Mouse (Mus musculus) embryonic facial prominence, embryonic 11.5 days (tissue): ENCODE data around the gene Ddx28. TPM values are rescaled to one million over a fixed set of nuclear protein-coding genes. Genes with fewer than 3 reads are reported as not detected.

ENCODE experiments used
- ATAC-seq: fragments of 200-750 bp; cut with Nextera tagmentation; replicated peaks from 2 replicates; pipeline ENCODE4 v1.8.0; 2017; ENCODE audit warnings: low read depth; ENCODE audit not compliant: insufficient number of reproducible peaks, low FRiP score, low TSS enrichment
- DNase-seq: peaks from one replicate; pipeline ENCODE4 v3.0.0-alpha.2; 2015; ENCODE audit warnings: low spot score
- H3K27ac ChIP-seq: fragments of 300-500 bp; sonication (generic); replicated peaks from 2 replicates; pipeline ENCODE4 v1.5.1; 2014; ENCODE audit warnings: mild to moderate bottlenecking, low read depth, low read length, control low read depth
- H3K27me3 ChIP-seq: fragments of 300-500 bp; sonication (generic); 2 replicates; pipeline ENCODE4 v1.6.1; 2014; ENCODE audit warnings: mild to moderate bottlenecking, low read length, moderate library complexity, mixed read lengths; ENCODE audit not compliant: control insufficient read depth, insufficient read depth
- H3K36me3 ChIP-seq: fragments of 300-500 bp; sonication (generic); replicated peaks from 2 replicates; pipeline ENCODE4 v1.6.1; 2014; ENCODE audit warnings: low read depth, mild to moderate bottlenecking, low read length, moderate library complexity, mixed read lengths; ENCODE audit not compliant: control insufficient read depth, insufficient read depth
- H3K4me1 ChIP-seq: fragments of 300-500 bp; sonication (generic); 2 replicates; pipeline ENCODE4 v1.6.1; 2014; ENCODE audit warnings: low read length, mixed read lengths; ENCODE audit not compliant: control insufficient read depth, insufficient read depth
- H3K4me2 ChIP-seq: fragments of 300-500 bp; sonication (generic); 2 replicates; pipeline ENCODE4 v1.6.1; 2014; ENCODE audit warnings: low read depth, mild to moderate bottlenecking, control low read depth, low read length, moderate library complexity
- H3K4me3 ChIP-seq: fragments of 300-500 bp; sonication (generic); 2 replicates; pipeline ENCODE4 v1.5.1; 2014; ENCODE audit warnings: low read depth, low read length, control low read depth
- H3K9ac ChIP-seq: fragments of 300-500 bp; sonication (generic); replicated peaks from 2 replicates; pipeline ENCODE4 v1.6.1; 2014; ENCODE audit warnings: mild to moderate bottlenecking, control low read depth, low read length
- H3K9me3 ChIP-seq: fragments of 300-500 bp; sonication (generic); replicated peaks from 2 replicates; pipeline ENCODE4 v1.6.1; 2016; ENCODE audit warnings: mild to moderate bottlenecking, low read length, inconsistent platforms, mixed read lengths; ENCODE audit not compliant: control insufficient read depth
- WGBS: fragments of 180-500 bp; shearing (Covaris S2); extraction: QIAGEN DNeasy Blood & Tissue Kit; methylation state at CpG from one replicate; pipeline ENCODE4 v1.1.7; 2014; 5-methylcytosine and 5-hydroxymethylcytosine counted together
- polyA plus RNA-seq: library from polyadenylated mRNA; unstranded; fragments of >200 nt; fragmentation: Nextera tagmentation; extraction: Ambion mirVana; gene quantifications from 2 replicates; pipeline ENCODE4 v1.2.1, GENCODE M21; 2014

The Ddx28 gene
- polyA plus RNA-seq, 1 experiment from 2014 or later: 20.5 TPM

- H3K36me3 ChIP-seq: no peaks in the 10 kb centered on the region
- WGBS: 91% methylated on average over 9 of the region's 9 CpGs
Measured at GRCm38 (mm10) chr8:106052510-106053089, 40.9 kb upstream of the Ddx28 start.

GRCm38 (mm10) chr8:106051068-106051467, 39.4 kb upstream of the Ddx28 start:
- no peak for ATAC-seq
- Histone ChIP-seq H3K9me3 (no peaks in the 10 kb centered on the region), H3K36me3 (no peaks in the 10 kb centered on the region), H3K27ac (no peak overlapping the region), H3K4me3 (no peak overlapping the region), H3K4me1 (no peaks in the 10 kb centered on the region), H3K9ac (no peak overlapping the region), H3K4me2 (no peak overlapping the region), H3K27me3 (no peaks in the 10 kb centered on the region)
- WGBS: 92% methylated on average over 3 of the region's 3 CpGs
- DNase-seq: no peak

More at GRCm38 (mm10) chr8:106052510-106053089, 40.9 kb upstream of the Ddx28 start:
- no peak for DNase-seq
- Histone ChIP-seq H3K9me3 (no peaks in the 10 kb centered on the region), H3K4me3 (no peak overlapping the region), H3K27ac (no peak overlapping the region), H3K9ac (no peak overlapping the region), H3K4me1 (no peaks in the 10 kb centered on the region), H3K4me2 (no peak overlapping the region), H3K27me3 (no peaks in the 10 kb centered on the region)
- no peak for ATAC-seq

- no peak overlapping the region for H3K27ac ChIP-seq
- no peaks in the 10 kb centered on the region for H3K27me3 ChIP-seq
- no peak overlapping the region for H3K9ac ChIP-seq
- 85% methylated on average over 6 of the region's 6 CpGs for WGBS
- H3K9me3 ChIP-seq: no peaks in the 10 kb centered on the region
- H3K4me2 ChIP-seq: no peak overlapping the region
- no peak overlapping the region for H3K4me3 ChIP-seq
- ATAC-seq (no peak), DNase-seq (no peak)
- H3K36me3 ChIP-seq: no peaks in the 10 kb centered on the region
- H3K4me1 ChIP-seq: no peaks in the 10 kb centered on the region
Measured at GRCm38 (mm10) chr8:106049840-106050239, 38.2 kb upstream of the Ddx28 start.

- no peak for ATAC-seq
- no peak overlapping the region for H3K4me2 ChIP-seq
- no peak overlapping the region for H3K27ac ChIP-seq
- H3K4me1 ChIP-seq: no peaks in the 10 kb centered on the region
- H3K27me3 ChIP-seq: no peaks in the 10 kb centered on the region
- DNase-seq: no peak
- no peaks in the 10 kb centered on the region for H3K9me3 ChIP-seq
- H3K9ac ChIP-seq: no peak overlapping the region
- H3K36me3 ChIP-seq: no peaks in the 10 kb centered on the region
- WGBS: 94% methylated on average over 5 of the region's 5 CpGs
- no peak overlapping the region for H3K4me3 ChIP-seq
Measured at GRCm38 (mm10) chr8:106047854-106048630, 36.4 kb upstream of the Ddx28 start.

GRCm38 (mm10) chr8:106046872-106047559, 35.3 kb upstream of the Ddx28 start:
- H3K4me3 ChIP-seq: no peak overlapping the region
- no peak overlapping the region for H3K27ac ChIP-seq
- no peak overlapping the region for H3K9ac ChIP-seq
- no peaks in the 10 kb centered on the region for H3K36me3 ChIP-seq
- H3K4me1 ChIP-seq: no peaks in the 10 kb centered on the region
- DNase-seq: no peak
- ATAC-seq: no peak
- H3K4me2 ChIP-seq: no peak overlapping the region
- WGBS: 92% methylated on average over 11 of the region's 11 CpGs
- H3K27me3 ChIP-seq: no peaks in the 10 kb centered on the region
- H3K9me3 ChIP-seq: no peaks in the 10 kb centered on the region

GRCm38 (mm10) chr8:106044151-106044550, 32.5 kb upstream of the Ddx28 start:
- H3K9me3 ChIP-seq: no peaks in the 10 kb centered on the region
- H3K4me3 ChIP-seq: no peak overlapping the region
- ATAC-seq: 0 out of 2 replicates have a peak, but pooled peaks have one; percentile 70
- H3K36me3 ChIP-seq: no peaks in the 10 kb centered on the region
- H3K27ac ChIP-seq: no peak overlapping the region
- no peaks in the 10 kb centered on the region for H3K4me1 ChIP-seq
- no peak overlapping the region for H3K4me2 ChIP-seq
- DNase-seq: no peak
- H3K9ac ChIP-seq: no peak overlapping the region
- WGBS: 82% methylated on average over 3 of the region's 3 CpGs
- no peaks in the 10 kb centered on the region for H3K27me3 ChIP-seq

GRCm38 (mm10) chr8:106043055-106043454, 31.4 kb upstream of the Ddx28 start:
- no peak for DNase-seq
- H3K4me3 ChIP-seq: no peak overlapping the region
- no peak overlapping the region for H3K4me2 ChIP-seq
- no peak overlapping the region for H3K27ac ChIP-seq
- no peaks in the 10 kb centered on the region for H3K36me3 ChIP-seq
- no peaks in the 10 kb centered on the region for H3K4me1 ChIP-seq
- 83% methylated on average over 2 of the region's 2 CpGs for WGBS
- no peaks in the 10 kb centered on the region for H3K27me3 ChIP-seq
- no peaks in the 10 kb centered on the region for H3K9me3 ChIP-seq
- H3K9ac ChIP-seq: no peak overlapping the region
- no peak for ATAC-seq

GRCm38 (mm10) chr8:106040218-106040617, 28.5 kb upstream of the Ddx28 start:
- Histone ChIP-seq H3K4me3 (no peak overlapping the region), H3K9ac (no peak overlapping the region), H3K27me3 (no peaks in the 10 kb centered on the region), H3K4me2 (no peak overlapping the region), H3K9me3 (no peaks in the 10 kb centered on the region), H3K4me1 (no peaks in the 10 kb centered on the region), H3K27ac (no peak overlapping the region), H3K36me3 (no peaks in the 10 kb centered on the region)
- ATAC-seq: no peak
- 79% methylated on average over 4 of the region's 4 CpGs for WGBS
- DNase-seq: no peak
